Mouse (Mus musculus): ENCODE data around the gene Ocel1. TPM values are rescaled to one million over a fixed set of nuclear protein-coding genes. Genes with fewer than 3 reads are reported as not detected.
"Not testable (repeated sequence)": the region's sequence is repeated elsewhere in the genome, so short reads cannot be mapped to it uniquely, and the experiment has no call there.

The Ocel1 gene
- 10 to 100 TPM; 17.1 to 21.3 TPM for total RNA-seq (2021)

DNA sequence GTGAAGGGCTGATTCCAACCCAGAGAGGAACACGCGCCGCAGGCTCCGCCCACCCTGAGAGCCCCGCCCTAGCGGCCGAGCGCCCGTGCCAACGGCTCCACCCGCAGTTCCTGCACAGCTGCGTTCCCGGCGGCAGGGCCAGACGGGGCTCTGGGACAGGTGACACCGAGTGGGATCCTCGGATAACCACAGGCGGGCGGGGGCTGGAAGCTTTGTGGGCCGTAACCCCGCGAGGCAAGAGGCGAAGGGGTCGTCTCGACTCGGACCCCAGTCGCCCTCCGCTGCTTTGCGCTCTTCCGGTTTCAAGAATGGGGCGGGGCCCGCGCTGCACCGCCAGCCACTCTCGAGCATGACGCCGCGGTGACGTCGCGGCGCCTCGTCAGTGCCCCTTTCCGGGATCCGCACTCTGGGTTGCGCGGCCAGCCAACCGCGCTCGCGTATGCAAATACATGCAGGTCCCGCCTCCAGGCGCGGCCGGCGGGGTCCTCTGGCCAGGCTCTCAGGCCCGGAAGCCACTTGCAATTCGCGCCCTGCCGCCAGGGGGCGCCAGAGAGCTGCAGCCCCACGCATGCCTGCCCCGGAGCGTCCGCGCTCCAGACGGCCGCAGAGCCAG lies at the start of gene Ocel1:
Gene Ocel1 (plus strand): TSS at position 63 of the 613 bp plus-strand sequence.
- DNase-seq (ENCODE audit: extremely low spot score in 1 of 2, low spot score in 2 of 2): peak; percentile 95 to 99
- intact Hi-C loops (cut with DNase I): no loop called here

DNA sequence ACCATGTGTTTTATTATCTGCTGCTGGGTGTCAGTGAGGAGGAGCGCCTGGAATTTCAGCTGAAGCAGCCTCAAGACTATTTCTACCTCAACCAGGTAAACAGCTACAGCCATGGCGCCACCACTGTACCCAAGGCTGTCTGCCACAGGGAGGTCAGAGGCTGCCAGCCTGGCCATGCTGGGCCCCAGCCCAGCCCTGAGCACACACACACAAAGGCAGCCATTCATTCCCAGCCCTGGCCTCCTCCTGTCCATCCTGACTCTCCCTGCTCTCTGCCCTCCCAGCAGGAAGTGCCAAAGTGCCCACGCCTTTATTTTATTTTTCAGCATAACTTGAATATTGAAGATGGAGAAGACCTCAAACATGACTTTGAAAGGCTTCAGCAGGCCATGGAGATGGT lies 48.2 kb upstream of the Ocel1 start:
- no peak for DNase-seq (ENCODE audit: extremely low spot score in 1 of 2, low spot score in 2 of 2)
- intact Hi-C loops (cut with DNase I): no loop called here

DNA sequence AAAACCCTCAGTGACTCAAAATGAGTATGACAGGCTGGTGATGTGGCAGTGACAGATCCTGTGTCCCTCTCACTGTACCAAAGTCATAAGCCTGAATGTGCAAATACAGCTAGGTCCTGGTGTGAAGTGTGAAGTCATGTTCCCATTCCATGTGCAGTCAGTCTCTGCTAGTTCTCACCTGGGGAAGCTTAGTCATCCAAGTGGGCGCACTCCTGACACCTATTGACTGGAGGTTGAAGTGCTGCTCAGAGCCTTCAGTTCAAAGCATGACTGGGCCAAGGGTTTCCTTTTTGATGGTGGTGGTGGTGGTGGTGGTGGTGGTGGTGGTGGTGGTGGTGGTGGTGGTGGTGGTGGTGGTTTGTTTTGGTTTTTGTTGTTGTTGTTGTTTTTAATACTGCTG lies 46.2 kb upstream of the Ocel1 start:
- DNase-seq (ENCODE audit: extremely low spot score in 1 of 2, low spot score in 2 of 2): no peak
- intact Hi-C loops (cut with DNase I): no loop called here

DNA sequence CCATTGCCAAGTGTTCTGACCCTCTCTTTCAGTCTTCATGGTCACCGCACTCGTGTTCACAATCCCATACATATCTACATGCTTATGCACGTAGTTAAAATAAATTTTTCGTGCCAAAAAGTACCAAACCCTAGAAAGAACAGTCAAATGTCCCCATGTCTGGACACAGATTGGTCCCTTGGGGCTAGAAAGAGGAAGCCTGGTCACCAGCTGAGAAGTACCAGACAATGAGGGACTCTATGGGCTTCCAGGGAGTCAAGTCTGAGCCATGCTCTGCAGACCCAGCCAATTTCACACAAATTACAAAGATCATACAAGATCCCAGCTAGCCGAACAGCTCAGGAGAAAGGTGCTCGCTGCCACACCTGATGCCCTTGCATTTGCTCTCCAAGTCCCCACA lies 33.3 kb upstream of the Ocel1 start:
- intact Hi-C loops (cut with DNase I): not testable (repeated sequence)

DNA sequence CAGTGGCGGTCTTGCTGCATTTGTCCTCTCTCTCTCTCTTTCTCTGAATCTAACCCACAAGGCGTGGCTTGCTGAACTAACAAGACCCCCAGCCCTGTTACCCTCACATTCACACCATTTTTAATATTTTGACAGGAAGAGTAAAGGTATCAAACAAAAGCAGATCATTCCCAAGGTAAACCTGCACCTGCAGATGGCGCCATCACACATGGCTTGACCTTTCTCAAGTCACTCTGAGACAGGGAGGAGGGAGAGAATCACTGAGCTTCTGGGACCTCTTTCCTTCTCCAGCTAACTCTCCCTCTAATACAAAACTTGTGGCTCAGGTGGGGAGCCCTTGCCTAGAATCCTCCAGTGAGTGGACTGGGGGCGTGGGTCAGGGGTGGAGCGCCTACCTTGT lies 30.5 kb upstream of the Ocel1 start:
- intact Hi-C loops (cut with DNase I): no loop called here
- DNase-seq (ENCODE audit: extremely low spot score in 1 of 2, low spot score in 2 of 2): no peak

More for the DNA sequence above, 33.3 kb upstream of the Ocel1 start:
- DNase-seq (ENCODE audit: extremely low spot score in 1 of 2, low spot score in 2 of 2): not testable (repeated sequence)

DNA sequence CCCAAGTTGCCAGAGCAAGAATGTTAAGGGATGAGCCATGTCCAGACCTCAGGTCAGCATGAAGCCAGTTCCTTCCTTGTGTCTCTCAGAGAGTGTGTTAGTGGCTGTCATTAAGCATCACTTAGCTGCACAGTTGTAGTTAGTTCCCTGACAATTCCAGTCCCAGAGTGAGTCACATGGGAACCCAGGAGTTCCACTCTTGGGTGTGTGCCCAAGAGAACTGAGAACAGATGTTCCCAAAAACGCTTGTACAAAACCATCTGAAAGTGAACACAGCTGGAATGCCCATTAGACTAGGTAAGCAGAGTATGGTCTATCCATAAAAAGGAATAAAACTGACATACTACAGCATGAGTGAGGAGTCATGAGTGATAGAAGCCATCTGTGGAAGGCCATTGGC lies 24.5 kb upstream of the Ocel1 start:
- intact Hi-C loops (cut with DNase I): no loop called here
- no peak for DNase-seq (ENCODE audit: extremely low spot score in 1 of 2, low spot score in 2 of 2)

DNA sequence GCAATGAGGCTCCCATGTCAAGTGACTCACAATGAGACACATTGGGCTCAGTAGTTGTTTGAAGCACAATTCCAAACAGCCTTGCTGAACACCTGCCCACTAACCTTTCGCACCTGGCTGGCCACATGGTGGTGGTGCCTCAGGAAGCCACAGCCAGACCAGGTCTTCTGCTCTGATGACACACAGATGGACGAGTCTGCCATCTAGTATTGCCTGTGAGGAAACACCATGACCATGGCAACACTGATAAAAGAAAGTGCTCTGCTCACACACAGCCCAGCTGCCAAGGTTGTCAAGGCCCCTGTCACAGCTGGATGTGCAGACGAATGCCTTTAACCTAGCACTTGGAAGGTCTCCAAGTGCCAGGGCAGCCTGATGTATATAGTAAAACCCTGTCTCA lies 20.0 kb upstream of the Ocel1 start:
- intact Hi-C loops (cut with DNase I): no loop called here
- no peak for DNase-seq (ENCODE audit: extremely low spot score in 1 of 2, low spot score in 2 of 2)

DNA sequence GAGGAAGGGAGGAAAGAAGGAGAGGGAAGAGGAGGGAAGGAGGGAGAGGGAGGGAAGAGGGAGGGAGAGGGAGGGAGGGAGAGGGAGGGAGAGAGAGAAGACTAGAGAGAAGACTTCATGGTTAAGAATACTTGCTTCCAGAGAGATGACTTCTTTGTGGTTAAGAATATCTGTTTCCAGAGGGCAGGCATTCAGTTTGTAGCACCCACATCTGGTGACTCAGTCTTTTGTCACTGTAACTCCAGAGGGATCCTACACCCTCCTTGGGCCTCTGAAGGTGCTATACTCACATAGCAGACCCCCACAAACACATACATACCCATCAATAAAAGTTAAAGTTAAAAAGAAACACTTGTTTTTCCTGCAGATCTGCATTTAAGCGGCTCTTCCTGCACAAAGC lies 19.6 kb upstream of the Ocel1 start:
- intact Hi-C loops (cut with DNase I): no loop called here
- DNase-seq (ENCODE audit: extremely low spot score in 1 of 2, low spot score in 2 of 2): no peak

DNA sequence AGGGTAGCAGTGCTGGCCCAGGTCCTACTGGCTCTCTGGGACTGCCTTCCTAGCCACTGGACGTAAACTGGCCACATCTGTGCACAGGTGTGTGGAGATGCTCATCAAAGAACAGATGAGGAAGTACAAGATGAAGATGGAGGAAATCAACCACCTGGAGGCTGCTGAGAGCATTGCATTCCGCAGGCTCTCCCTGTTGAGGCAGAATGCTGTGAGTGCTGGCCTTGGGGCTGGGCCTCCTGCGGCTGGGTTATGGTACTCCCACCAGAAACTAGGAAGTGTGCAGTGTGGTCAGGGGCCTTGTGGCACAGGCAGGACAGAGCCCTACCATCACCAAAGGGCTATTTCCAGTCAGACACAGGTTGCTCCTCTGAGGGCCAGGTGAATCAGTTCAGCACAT lies 13.1 kb upstream of the Ocel1 start:
- no peak for DNase-seq (ENCODE audit: extremely low spot score in 1 of 2, low spot score in 2 of 2)
- intact Hi-C loops (cut with DNase I): no loop called here

DNA sequence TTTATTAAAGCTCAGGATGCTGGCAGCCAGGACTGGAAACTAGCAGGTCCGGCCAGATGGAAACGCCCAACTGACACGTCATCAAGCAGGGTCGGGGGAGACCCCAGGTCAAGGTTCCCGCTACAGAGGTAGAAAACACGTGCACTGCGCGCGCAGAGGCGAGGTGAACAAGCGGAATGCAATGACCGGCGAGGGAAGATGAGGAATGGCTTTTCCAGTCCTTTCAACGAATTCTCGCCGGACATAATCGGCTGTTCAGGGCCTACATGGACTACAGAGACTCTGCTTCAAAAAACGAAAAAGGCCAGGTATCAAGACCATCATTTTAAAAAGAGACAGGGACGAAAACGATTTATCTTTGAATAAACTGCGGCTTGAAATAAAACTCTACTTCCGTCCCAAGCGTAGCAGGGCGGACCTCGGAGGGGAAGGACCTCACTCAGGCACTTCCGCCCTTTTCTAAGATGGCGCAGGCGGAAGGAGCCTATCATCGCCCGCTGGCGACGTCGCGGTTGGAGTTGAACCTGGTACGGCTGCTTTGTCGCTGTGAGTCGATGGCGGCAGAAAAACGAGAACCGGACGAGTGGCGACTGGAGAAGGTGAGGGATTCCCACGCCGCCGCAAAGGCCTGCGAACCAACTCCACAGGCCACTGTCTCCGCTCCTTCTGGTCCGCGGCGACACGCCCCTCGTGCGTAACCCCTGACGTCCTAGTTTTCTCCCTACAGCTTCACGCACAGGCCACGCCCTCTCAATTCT lies 4.1 kb upstream of the Ocel1 start, which contains the start of gene Use1:
Gene Use1 (plus strand): TSS at position 78 of the 758 bp plus-strand sequence.
- peak; percentile 86 to 93 for DNase-seq (ENCODE audit: extremely low spot score in 1 of 2, low spot score in 2 of 2)
- intact Hi-C loops (cut with DNase I): no loop called here

DNA sequence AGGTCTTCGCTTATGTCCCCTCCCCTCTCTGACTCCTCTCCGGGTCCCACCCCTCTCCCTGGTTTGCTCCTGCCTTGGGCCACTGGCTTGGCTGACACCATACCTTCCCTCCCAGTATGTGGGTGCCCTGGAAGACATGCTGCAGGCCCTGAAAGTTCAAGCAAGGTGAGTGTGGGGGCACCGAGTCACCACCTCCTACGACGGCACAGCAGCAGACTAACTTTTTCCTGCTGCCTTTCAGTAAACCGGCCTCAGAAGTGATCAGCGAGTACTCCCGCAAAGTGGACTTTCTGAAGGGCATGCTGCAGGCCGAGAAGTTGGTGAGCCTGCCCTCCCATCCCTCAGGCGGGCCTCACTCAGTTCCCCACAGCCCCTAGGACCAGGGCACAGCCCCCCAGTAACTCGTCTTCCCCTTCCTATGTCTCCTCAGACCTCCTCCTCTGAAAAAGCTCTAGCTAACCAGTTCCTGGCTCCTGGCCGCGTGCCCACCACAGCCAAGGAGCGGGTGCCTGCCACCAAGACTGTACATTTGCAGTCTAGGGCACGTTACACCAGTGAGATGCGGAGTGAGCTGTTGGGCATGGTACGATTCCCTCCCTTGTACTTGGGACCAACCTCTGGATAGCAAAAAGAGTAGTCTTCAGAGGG lies 3.4 kb upstream of the Ocel1 start:
- intact Hi-C loops (cut with DNase I): no loop called here
- peak in 1 of 2 experiments; percentile 50 for DNase-seq (ENCODE audit: extremely low spot score in 1 of 2, low spot score in 2 of 2)

DNA sequence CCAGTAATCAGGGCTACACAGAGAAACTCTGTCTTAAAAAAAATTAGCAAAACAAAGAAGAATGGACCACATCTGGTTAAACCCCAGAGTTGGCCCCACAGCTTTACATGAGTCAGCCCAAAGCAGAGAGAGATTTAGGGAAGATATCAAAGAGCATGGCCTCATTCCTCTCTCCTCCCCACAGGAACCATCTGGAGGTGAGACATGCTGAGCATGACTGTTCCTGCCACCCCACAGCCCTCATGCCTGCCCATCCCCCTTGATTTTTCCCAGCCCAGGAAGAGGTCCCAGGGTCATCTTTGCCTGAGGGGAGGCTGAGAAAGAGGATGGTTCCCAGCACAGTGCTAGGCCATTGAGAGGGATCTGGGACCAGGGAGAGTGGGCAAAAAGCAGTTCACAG lies 2.7 kb upstream of the Ocel1 start:
- intact Hi-C loops (cut with DNase I): no loop called here
- DNase-seq (ENCODE audit: extremely low spot score in 1 of 2, low spot score in 2 of 2): no peak

DNA sequence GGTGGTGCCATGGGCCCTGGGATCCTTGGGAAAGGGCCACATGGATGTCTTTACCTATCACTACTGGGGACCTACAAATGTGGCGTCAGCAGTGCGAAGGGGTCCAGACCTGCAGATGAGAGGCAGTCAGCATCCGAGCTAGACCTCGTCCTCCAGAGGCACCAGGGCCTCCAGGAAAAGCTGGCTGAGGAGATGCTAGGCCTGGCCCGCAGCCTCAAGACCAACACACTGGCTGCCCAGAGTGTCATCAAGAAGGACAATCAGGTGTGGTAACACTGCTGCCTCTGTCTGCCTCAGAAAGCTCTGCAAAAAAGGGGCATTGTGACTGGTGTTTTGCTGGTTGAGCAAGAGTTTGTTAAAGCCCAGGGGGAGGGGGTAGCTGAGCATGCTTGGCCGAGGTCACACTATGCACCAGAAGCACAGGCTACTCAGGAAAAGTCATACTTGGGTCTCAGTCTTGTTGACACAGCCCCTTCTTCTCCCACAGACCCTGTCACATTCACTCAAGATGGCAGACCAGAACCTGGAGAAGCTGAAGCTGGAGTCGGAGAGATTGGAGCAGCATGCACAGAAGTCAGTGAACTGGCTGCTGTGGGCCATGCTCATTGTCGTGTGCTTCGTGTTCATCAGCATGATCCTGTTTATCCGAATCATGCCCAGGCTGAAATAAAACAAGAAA lies 1.9 kb upstream of the Ocel1 start:
- intact Hi-C loops (cut with DNase I): no loop called here
- DNase-seq (ENCODE audit: extremely low spot score in 1 of 2, low spot score in 2 of 2): no peak

DNA sequence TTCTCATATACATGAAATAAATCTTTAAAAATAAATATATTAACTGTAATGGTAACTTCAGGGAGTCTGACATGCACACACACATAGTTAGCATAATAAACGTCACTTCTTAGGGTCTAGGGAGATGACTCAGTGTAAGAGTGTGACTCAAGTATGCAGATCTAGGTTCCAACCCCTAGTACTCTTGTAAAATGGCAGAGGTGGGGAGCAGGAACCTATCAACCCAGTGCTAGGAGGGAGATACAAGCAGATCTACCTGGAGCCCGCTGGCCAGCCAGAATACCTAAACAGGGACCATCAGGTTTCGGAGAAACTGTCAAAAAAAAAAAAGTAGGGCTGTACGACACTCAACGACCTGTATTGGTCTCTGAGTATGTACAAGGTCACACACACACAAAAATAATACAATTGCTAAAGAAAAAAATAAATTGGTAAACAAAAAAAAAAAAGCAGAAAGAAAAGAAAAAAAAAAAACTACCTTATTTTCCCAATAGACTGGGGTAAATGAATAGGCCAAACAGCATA lies 325 bp upstream of the Ocel1 start:
- intact Hi-C loops (cut with DNase I): no loop called here
- no peak for DNase-seq (ENCODE audit: extremely low spot score in 1 of 2, low spot score in 2 of 2)

DNA sequence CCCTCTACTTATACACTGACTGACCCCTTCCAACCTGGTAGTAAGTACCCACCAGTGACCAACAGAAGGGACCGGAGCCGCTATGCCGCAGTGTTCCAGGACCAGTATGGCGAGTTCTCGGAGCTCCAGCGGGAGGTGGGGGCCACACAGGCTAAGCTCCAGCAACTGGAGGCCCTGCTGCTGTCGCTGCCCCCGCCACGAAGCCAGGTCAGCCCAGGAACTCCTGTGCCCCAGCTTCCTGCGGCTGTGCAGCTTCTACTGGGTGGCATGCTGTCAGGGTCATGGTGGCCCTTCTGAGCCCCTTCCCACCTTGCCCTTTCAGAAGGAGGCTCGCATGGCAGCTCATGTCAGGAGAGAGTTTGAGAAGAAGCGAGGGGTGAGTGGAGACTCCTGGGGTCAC lies 1.3 kb downstream of the Ocel1 start:
- intact Hi-C loops (cut with DNase I): no loop called here
- DNase-seq (ENCODE audit: extremely low spot score in 1 of 2, low spot score in 2 of 2): peak in 1 of 2 experiments; percentile 49

DNA sequence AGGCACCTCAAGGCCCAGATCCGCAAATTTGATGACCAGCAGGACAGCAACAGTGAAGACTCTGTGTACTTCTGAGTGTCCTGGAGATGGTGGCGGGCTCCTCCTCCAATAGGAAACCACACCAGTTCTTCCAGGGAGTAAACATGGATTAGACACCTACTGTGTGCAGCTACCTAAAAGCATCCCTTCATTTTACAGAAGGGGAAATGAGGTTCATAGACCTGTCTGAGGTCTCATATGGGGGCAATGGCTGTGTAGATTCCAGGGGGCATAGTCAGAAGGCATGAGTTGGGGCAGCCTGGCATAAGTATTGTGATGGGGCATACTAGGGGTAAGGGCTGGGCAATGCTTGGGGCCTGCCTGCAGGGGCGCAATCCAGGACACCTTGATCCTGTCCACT lies 1.9 kb downstream of the Ocel1 start:
- intact Hi-C loops (cut with DNase I): no loop called here

DNA sequence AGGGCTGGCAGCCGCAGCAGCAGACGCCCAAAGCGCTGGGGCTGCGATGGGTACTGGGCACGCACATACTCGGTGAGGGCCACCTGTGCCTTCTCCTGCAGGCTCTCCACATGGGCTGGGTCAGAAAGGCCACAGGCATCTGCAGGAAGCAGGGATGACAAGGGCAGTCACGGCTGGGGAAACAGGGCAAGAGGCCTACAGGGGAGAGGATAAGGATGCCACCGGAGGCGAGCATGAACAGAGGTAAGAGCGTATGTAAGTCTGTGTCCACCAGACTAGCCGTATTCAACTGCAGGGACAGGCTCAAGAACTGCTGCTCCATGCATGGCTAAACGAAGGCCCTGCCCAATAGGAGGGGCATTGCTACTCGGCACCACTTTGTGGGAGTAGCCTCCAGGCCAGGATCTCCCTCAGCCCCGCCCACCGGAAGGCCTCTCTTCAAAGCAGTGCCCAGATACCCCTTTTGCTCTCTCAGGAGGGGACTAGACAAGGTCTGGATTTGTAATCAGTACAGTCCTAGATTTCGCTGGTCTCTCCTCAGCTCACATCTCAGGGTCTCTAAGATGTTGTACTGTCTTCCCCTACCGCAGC lies 3.6 kb downstream of the Ocel1 start:
- intact Hi-C loops (cut with DNase I): loop anchor here (5.0 kb wide), 1 partner anchor 477 kb away; the partner anchor contains the start of gene Rpl18a

More for the DNA sequence above, 1.9 kb downstream of the Ocel1 start:
- peak in 1 of 2 experiments; percentile 19 for DNase-seq (ENCODE audit: extremely low spot score in 1 of 2, low spot score in 2 of 2)

DNA sequence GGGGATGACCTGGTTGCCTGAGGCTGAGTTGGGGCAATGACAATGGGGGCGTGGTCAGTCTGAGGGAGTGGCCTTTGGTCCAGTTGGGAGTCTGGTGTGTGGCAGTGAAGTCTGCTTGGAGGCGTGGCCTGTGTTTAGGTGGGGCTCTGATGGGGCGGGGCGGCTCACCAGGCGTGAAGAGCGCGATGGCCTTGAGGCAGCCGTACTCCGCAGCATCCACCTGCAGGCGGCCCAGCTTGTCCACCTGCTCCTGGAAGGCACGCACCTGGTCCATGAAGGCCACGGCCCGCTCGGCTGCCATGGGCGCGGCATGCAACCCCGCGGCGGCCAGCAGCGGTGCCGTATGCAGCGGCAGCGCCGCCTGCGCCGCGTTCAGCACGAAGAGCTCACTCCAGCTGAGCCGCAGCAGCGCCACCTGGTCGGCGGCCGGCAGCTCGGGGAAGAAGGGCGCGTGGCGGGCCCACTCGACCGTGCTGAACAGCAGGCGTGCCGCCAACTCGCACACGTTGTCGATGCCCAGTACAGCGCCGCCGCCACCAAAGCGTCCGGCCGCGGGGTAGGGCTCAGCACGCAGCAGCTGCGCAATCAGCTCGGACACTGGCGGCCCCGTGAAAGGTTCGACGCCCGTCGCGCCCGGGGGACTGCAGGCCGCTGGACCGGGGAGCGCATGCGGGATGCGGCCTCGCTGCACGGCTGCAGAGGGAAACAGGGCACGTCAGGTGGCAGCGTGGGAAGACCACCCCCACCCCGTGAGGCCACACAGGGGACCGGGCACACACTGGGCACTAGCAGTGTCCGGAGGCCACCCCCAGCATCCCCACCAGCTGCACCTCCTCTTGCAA lies 4.7 kb downstream of the Ocel1 start:
- peak in 1 of 2 experiments; percentile 84 for DNase-seq (ENCODE audit: extremely low spot score in 1 of 2, low spot score in 2 of 2)
- intact Hi-C loops (cut with DNase I): loop anchor here (5.0 kb wide), 1 partner anchor 479 kb away; the partner anchor contains the start of gene Rpl18a

More for the DNA sequence above, 3.6 kb downstream of the Ocel1 start:
- peak in 1 of 2 experiments; percentile 66 for DNase-seq (ENCODE audit: extremely low spot score in 1 of 2, low spot score in 2 of 2)
